Mouse (Mus musculus) left cerebral cortex, adult 18-20 months (tissue): ENCODE results near the gene Mast4. TPM values are rescaled to one million over a fixed set of nuclear protein-coding genes. Genes with fewer than 3 reads are reported as not detected.
A peak's percentile ranks its signal among the peaks of the same experiment; 100 is the strongest.

Experiments
- DNase-seq, 2 experiments: peaks; one replicate each; pipeline ENCODE4 v3.0.0; 2021 to 2022; ENCODE audit warnings: low spot score in 2 of 2, mixed read lengths in 1 of 2
- total RNA-seq, 2 experiments: library from RNA; stranded (reverse); gene quantifications; 2 replicates each; pipeline ENCODE4 v1.2.3; 2021

Gene Mast4
- total RNA-seq, 2 experiments from 2014 or later = 49.8 to 50.2 TPM

GRCm38 (mm10) chr13:103199823-103200660 is 134.3 kb downstream of the Mast4 start:
- peak; percentile 43 to 57 for DNase-seq

DNA sequence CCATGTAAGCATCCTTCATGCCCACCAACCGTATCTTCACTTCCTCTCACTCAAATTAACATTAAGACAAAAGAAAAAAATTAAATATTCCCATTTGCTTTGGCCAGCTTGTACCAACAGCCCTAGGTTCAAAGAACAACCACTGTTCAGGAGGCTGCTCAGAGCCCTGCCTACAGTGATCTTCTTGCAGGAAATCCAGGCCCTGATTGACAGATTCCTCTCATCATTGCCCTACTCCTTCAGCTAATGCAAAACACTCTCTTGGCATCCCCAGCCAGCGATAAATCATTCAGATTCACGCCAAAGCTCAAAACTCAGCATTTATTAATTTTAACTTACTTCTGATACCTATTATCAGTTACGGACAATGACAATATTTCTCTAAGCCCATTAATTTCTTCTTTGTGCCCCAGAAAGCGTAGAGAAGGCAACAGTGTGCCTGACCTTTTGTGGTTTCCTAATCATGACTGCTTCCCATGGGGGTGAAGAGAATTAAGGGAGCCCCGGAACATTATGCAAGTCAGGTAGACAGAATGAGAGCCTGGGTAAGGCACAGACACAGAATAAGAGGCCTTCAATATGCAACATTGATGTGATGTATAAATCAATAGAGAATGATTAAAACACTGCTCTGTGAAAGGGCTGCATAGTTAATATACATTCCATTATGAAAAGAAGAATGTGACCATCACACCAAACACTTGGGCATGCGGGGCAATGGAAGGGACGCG is 135.9 kb downstream of the Mast4 start:
- no peak for DNase-seq

GRCm38 (mm10) chr13:103196307-103196706 is 138.0 kb downstream of the Mast4 start:
- DNase-seq = no peak

- DNase-seq = no peak
These were observed 138.4 kb downstream of the Mast4 start for GRCm38 (mm10) chr13:103195847-103196246.

DNA sequence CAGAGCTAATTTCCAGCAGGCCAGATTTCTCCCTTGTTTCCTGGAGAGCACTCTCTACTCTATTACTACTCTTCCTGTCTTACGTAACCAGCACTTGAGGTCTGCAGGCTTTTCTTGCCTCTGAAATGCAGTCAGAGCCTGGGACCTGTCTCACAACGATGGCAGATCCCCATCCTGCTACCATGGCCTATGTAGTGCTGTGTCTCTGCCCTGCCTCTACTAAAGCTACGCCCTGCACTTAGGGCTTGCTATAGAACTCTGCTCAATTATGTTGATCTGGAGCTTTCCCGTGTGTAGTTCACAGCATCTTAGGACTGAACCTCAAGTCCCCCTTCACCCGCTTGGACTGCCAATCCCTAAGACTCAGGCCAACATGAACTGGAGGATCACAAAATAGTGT is 150.7 kb downstream of the Mast4 start:
- no peak for DNase-seq

DNA sequence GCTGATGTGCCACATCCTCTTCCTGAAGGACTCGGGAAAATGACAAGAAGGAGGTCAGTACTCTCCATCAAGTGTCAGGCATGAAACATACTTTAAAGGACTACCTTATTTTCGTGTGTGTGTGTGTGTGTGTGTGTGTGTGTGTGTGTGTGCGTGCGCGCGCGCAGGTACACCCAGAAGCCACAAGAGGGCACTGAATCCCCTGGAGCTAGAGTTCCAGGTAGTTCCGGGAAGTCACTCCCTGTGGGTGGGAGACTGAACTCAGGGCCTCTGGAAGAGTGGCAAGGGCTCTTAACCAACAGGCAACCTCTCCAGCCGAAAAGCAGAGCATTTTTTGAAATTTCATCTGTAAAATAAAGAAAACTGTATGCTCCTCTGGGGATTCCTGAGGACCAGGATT is 152.5 kb downstream of the Mast4 start:
- DNase-seq = no peak

- no peak for DNase-seq
These were observed 157.4 kb downstream of the Mast4 start for GRCm38 (mm10) chr13:103176871-103177270.

DNA sequence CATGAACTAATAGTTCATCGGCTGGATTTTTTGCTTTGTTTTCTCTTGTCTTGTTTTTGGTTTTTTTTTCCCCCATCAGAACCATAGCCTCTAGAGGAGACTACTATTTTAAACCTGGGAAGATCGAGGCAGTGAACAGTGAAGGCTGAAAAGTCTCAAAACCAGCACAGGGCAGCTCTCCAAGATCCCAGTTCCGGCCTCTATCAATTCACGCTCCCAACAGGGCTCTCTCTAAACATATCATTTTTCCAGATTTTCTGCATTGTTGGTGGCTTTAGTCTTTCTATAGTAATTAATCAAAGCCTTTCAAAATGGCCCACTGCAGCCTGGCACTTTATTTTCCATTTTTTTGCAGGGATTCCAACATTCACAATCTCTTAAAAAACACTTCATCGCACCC is 159.9 kb downstream of the Mast4 start:
- DNase-seq = no peak

GRCm38 (mm10) chr13:103173545-103174182 is 160.6 kb downstream of the Mast4 start:
- peak; percentile 68 to 81 for DNase-seq

- no peak for DNase-seq
These were observed 182.4 kb downstream of the Mast4 start for GRCm38 (mm10) chr13:103151944-103152343.

GRCm38 (mm10) chr13:103151171-103151570 is 183.1 kb downstream of the Mast4 start:
- no peak for DNase-seq

DNA sequence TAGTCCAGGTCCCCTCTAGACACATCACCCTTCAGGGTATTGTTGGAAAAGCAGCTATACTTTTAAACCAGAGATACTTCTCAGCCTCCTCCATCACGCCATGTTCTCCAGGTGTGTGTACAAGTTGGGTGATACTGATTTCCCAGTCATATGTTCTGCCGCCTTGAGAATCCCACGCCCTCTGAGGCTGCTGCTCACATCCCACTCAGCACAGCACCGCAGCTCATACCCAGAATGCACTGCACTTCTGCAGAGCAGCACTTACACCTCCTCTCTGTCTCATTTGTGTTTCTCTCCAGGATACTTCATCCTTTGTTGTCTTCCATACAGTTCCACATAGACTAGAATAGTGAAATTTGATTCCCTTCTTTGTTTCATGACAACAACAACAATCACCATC is 183.6 kb downstream of the Mast4 start:
- DNase-seq = peak; percentile 57 to 80

- no peak for DNase-seq
These were observed 184.9 kb downstream of the Mast4 start for GRCm38 (mm10) chr13:103149415-103149814.

- DNase-seq = no peak
These were observed 190.0 kb downstream of the Mast4 start for GRCm38 (mm10) chr13:103144343-103144742.

DNA sequence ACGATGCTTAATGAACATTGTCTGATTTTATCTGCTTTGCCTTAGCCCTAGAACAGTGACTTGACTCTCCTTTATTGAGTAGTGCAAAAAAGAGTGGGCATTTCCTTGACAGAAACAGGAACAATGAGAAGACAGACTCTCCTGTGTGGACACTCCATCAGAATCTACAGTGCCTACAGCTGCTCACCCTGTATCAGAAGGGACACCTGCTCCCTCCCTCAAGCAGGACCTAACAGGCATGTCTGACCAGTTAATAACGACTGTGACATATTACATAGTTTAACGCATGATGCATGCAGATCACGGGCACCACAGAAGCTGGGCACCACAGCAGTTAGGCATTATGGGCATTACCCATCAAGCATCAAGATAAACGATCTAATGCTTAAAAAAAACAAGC is 193.0 kb downstream of the Mast4 start:
- DNase-seq = no peak

DNA sequence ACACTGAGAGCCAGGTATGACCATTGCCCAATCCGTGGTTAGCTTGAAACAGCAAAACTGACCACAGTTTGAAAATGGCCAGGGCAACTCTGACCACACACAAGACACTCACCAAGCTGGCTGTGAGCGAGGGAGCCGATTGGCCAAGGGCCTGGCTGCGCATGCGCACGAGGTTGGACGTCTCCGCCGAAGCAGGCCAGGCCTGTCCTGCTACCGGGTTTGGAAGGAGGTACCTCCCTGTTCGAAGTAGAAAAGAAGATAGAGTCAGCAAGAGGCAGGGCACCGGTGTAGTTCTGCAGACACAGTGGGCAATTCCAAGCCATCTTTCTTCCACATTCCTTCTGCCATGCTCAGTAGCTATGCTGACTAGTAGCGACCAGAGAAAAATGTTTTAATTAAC is 194.2 kb downstream of the Mast4 start:
- no peak for DNase-seq

GRCm38 (mm10) chr13:103138298-103138697 is 196.0 kb downstream of the Mast4 start:
- no peak for DNase-seq

GRCm38 (mm10) chr13:103135224-103135883 is 198.9 kb downstream of the Mast4 start:
- no peak for DNase-seq

- no peak for DNase-seq
These were observed 202.5 kb downstream of the Mast4 start for GRCm38 (mm10) chr13:103131781-103132180.

DNA sequence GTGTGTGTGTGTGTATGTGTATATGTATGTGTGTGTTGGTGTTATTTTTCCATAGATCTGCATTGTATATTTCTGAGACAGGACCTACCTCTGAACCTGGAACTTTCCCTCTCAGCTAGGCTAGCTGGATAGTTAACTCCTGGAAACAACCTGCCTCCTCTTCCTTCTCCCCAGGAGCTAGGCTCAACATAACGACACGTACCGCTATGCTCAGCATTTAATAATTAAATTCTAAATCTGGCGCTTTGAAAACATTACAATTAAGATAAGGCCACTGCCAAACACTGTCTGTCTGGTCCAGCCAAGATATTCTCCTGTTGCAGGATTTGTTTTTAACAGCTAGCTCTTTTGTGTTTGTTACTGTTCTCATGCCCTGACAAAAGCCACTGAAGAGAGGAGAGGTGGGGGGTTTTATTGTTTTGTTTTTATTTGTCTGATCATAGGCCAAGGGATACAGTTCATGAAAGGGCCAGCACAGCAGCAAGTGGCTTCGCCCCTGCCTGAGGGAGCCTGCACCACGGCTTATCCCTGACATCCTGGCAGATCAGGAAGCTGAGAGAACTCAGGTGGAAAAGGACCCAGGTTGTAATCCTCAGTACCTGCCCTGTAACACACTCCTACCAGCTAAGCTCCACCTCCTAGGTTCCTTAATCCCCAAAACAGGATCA is 205.0 kb downstream of the Mast4 start:
- DNase-seq = no peak

GRCm38 (mm10) chr13:103128729-103129128 is 205.6 kb downstream of the Mast4 start:
- no peak for DNase-seq
